Mouse (Mus musculus) heart, adult 8-10 months (tissue): ENCODE results near the gene Rab6b. TPM values are rescaled to one million over a fixed set of nuclear protein-coding genes. Genes with fewer than 3 reads are reported as not detected.
"Not testable (repeated sequence)": the region's sequence is repeated elsewhere in the genome, so short reads cannot be mapped to it uniquely, and the experiment has no call there.

Source experiments
- DNase-seq: peaks from one replicate; pipeline ENCODE4 v3.0.0; 2022; ENCODE audit warnings: low spot score
- total RNA-seq, 4 experiments: library from RNA; stranded (reverse); gene quantifications; 2 replicates each; pipeline ENCODE4 v1.2.4; 2022

Gene Rab6b
- total RNA-seq, 4 experiments from 2014 or later, result 1.3 to 2.7 (median 2.1) TPM

DNA sequence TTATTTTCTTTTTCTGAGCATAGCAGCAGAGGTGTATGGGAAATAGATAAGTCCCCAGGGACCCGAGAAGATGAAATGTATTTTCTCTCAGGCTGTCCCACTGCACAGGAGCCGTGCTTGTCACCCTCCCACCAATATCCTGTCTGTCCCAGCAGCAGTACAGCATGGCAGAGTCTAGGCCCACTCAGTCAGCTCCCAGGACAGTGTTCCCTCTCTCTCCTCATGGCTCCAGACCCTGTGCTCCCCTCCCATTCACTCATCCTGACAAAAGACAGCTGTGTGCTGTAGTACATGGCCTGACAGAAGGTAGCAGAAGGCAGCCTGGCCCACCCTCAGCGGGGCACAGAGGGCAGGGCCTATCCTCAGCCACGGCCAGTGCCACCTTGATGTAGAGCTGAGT lies 32.3 kb downstream of the Rab6b start:
- no peak for DNase-seq

DNA sequence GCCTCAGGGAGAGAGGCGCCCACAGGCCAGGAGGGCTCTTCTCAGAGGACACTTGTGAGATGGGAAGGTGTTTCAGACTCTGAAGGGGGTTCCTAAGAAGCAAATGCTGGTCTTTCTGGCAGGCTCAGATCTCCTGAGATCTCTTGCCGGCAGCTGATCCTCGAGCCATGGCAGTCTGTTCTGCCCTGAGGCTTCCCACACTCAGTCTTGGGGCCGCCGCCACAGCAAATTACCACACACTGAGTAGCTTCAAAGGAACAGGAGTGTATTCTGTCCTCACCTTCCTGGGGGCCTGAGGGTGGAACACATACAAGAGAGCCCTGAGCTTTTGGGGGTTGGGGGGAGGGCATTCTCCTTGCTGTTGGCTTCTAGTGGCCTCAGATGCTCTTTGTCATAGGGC lies 33.8 kb downstream of the Rab6b start:
- DNase-seq, result no peak

DNA sequence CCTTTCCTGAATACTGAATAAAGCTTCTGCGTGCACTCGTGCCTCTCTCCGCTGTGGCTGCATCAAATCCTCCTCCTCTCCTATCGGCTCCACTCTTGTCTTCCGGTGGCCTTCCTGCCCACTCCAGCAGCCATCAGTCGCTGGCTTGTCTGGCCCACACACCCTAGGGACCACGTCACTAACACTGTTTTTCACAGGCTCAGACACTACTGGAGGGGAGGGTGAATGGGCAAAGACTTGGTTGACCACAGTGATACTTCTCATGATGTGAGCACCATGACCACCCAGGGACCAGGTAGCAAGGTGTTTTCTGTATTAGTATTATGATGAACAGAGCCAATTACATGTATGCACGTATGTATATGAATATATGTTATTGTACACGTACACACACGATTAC lies 34.7 kb downstream of the Rab6b start:
- no peak for DNase-seq

DNA sequence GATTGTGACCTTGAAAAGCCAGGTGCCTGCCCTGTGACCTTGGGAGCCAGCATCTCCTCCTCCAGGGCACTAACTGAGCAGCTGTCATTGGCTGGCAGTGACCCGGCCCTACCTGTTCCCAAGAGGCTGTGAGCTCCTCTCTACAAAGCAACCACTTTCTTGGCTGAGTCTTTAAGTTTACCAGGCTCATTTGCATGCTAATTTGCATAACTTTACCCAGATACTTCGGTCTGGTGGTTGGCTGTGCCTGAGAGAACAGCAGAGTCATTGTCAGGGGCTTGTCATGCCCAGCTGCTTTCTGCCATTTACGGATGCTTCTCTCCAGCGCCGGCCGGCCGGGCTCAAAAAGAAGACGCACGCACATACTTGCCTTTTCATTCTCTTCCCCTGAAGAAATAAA lies 35.1 kb downstream of the Rab6b start:
- DNase-seq, result no peak

DNA sequence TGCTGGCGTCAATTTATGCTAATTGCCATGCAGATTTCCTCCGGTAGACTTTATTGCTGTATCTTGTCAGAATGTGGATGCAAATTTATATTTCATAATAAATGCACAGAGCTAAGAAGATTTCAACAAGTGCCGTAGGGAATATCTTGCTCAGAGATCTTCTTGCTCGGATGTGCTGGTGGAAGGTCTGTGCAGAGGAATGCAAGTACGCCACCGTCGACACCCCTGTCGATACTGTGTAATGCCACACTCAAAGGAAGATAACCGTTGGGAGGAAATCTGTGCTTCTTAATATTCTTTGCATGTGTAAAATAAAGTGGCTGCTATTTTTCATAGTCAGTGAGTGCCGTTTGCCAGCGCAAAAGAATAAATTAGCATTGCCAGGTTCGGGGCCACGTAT lies 35.5 kb downstream of the Rab6b start:
- DNase-seq, result no peak

DNA sequence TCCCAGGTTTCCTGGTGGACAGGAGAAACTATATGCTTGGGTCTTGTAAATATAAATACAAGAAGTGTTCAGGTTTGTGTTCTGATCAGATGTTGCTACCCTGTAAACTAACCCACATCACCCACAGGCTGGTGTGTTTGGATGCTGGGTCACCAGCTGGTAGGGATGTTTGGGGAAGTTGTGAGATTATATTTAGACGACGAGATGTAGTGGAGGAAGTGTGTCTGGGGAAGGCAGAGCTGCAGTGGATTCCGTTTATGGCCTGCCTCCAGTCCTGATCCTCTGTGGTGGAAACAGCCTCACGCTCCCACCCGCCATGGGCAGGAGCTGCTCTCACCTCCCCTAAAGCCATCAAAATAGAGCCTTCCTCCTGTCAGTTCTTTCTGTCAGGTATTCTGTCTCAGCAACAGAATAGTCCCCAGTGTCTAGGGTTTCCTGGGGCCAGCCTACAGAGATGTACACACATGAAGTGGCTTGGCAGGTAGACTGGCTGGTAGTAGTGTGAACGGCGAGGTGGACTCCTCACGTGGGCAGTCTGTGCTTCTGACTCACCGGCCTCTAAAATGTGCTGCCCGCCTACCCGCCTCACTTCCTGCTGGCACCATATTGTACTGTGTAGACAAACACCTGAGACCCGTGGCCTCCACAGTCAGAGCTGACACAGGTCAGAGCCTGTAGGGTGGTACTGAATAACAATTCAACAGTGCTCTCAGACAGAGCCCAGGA lies 37.6 kb downstream of the Rab6b start:
- no peak for DNase-seq

DNA sequence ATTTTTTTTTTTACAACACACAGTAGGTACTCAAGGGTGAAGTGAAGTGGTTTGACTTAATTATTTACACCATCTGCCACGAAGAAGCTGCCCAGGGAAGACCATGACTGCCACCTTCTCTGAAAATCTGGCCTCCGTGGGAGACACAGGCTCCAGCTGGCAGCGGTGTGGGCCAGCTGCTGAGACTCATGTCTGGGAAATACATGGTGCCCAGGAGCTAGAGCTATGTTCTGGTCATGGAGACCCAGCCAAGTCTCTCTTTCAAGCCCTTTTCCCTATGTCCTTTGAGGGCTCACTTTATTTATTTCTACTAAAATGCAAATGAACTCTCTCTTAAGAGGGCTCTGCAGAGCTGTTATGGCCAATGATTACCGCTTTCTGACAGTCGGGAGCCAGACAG lies 41.7 kb downstream of the Rab6b start:
- no peak for DNase-seq

DNA sequence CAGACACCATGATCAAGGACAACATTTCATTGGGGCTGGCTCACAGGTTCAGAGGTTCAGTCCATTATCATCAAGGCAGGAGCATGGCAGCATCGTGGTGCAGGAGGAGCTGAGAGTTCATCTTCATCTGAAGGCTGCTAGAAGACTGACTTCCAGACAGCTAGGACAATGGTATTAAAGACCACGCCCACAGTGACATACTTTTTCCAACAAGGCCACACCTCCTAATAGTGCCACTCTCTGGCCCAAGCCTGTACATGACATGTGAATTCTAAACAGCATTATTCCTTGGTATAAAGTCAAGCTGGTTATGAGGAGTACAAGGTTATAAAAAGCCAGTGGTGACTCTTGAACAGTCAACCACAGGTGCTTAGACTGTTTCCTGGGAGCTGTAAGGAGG lies 43.0 kb downstream of the Rab6b start:
- DNase-seq, result no peak

DNA sequence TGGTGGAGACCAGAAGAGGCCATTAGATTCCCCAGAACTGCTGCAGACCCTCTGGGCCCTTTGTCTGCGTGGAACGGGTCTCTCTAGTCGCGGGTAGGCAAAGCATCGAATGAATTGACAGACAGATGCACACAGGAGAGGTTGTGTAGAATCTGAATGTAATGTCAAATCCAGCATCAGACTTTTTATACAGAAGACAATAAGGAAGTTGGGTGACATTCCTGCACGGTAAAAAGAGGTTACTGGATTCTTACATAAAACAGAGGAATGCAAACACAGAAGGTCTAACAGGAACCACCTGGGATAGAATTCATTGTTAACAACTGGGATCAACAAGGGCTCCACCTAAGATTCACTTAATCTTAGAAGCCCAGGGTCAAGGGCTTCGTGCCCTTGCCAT lies 43.6 kb downstream of the Rab6b start:
- not testable (repeated sequence) for DNase-seq

DNA sequence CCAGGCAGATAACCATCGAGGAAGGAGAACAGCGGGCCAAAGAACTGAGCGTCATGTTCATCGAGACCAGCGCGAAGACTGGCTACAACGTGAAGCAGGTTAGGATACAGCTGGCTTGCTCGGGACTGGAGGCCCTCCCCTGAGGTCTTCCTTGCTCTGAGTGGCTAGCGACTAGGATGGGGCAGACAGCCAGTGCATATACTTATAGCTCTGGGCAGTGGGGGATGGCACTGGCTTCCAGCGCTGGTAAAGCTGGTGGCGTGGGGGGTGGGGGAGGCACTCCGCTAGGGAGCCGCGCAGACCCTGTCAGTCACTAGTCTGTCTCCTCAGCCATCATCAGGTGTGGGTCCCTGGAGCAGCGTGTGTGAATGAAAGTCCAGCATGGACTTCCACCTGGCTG lies 52.2 kb downstream of the Rab6b start:
- no peak for DNase-seq

DNA sequence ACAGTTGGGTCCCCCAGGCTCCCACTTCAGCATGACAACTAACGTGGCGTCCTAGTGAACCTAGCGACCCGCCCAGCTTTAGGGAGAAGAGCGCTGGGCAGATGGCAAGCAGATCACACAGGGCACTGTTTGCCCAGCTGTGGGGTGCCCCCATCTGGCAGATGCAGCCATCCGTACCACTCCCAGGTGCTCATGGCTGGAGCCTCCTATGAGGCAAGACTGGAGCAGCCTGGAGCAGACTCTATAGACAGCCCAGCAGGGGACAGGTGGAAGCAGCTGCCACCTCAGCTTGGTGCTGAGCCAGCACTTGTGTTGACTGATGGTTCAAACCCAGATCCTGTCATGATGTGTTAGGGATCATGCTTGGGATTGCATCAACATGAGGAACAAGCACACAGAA lies 56.5 kb downstream of the Rab6b start:
- no peak for DNase-seq

DNA sequence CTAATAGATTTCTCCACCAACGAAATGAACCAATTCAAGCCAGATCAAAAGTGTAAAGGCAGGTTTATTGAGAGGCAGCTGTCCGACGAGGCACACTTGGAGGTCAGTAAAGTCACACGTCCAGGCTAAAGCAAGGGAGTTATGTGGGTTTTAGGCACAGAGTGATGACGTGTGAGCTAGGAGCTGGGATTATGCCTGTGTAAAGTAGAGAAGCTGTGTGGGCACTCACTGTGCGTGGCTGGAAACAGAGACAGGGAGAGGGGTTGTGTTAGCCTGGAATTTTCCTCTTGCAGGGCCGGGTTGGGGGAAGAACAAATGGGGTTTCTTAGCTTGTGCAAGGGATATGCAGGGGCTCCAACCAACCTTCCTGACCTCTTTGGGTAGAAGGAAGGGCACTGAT lies 57.2 kb downstream of the Rab6b start:
- DNase-seq, result no peak

DNA sequence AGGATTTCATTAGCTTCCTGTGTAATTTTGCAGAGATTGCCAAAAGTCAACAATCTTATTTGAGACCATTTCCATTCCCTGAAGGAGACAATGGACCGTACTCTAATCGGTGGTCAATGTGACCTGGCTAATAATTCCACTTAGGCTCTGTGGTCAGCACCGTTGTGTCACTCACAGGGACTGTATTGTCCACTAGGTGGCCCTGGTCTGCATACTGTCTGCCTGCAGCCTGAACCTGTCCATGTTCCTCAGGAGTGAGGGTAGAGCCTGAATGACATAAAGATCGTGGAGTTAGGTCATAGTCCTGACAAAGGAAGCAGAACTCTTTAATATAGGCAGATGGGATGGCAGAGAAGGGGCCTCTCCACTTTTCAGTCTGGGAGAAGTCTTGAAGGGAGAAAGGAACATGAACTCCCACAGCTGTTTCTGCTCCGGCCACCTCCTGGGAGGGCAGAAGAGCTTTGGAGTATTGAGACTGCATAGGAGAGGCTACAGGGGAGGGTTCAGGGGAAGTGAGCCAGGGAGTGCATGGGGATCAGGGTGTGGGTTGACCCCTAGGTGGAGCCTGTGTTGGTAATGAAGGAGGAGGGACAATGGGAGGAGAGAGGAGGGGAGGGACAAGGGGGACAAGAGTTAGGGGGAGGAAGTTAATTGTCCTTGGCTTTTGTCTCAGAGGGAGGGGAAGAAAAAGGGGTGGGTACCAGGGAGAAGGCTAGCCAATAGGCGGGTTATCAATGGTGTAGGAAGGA lies 63.4 kb downstream of the Rab6b start:
- no peak for DNase-seq

DNA sequence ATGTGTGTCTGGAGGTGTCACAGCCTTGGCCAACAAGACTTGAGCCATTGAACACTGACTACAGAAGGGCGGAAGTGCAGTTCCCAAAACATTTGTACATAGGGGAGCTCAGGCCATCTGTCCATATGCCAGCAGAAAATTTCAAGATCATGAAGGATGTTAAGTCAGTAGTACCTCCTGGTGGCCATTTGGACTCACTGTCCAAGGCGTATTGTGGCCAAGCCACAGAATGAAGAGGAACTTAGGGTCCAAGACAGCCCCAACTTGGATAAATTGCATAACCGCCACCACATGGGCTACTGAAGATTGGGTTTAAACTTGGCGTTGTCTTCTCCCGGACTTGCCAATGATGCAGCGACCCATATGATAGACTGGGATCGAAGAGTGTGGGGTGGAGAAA lies 64.1 kb downstream of the Rab6b start:
- DNase-seq, result no peak

DNA sequence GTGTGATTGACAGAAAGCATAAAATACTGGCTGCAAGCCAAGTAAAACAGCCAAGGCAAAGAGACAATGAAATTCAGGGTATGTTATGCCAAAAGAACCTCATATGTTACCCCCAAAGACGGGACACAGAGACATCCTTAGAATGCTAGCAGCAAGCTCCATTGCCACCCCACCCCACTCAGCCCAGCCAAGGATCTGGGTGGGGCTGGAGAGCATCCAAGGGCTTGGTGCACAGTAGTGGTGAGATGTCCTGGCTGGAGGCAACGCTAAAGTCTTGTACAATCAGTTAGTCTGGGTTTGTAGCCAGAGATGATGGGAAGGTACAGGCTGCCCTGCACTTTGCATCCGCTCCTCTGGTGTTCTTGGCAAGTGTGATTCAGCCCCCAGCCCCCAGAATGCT lies 68.7 kb downstream of the Rab6b start:
- DNase-seq, result peak; percentile 48

DNA sequence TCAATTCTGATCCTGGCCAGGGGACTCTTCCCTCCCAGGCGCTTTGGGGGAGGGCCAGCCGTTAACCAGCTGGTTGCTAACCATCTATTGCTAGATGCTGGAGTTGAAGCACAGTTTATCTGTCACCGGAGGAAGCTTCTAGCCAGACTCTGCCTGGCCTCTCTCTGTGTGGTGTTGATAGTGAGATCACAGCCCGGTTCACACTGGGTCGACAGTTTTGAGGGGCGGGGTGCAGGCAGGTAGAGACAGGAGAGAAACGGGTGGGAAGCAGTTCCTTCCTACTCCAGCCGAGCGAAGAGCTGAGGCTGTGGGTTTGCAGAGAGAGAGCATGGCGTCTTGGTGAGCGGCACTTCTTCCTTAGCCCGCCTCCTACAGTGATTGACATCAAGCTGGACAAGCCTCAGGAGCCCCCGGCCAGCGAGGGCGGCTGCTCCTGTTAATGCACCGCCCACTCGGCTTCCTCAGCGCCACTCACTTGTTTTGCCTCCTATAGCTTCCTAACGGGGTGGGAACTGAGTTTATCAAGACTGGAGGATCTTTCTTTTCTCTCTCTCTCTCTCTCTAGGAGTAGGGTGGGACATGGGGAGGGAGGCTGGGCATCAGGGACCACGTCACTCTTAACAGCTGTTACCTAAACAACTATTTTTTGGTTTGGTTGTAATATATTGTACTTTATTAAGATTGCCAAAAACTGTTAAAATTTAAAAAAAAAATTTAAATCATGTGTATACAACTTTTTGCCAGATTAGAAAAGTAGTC lies 69.4 kb downstream of the Rab6b start:
- DNase-seq, result peak; percentile 53

DNA sequence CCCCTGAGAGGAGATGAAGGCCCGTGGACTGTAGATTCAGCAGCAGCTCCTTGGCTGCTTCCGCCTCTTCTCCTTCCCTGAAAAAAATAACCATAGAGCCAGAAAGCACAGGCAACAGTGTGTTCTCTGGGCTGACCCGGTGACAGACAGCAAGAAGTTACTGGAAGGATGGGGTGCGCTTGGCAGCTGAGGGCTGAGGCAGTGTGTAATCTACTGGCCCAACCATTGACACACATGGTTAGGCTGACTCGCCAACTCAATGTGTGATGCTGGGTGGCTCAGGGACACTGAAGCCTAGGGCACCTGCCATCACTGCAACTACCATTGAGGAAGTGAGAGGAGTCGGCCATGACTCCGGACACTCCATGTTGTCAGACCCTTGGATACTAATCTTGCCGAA lies 70.3 kb downstream of the Rab6b start:
- no peak for DNase-seq

DNA sequence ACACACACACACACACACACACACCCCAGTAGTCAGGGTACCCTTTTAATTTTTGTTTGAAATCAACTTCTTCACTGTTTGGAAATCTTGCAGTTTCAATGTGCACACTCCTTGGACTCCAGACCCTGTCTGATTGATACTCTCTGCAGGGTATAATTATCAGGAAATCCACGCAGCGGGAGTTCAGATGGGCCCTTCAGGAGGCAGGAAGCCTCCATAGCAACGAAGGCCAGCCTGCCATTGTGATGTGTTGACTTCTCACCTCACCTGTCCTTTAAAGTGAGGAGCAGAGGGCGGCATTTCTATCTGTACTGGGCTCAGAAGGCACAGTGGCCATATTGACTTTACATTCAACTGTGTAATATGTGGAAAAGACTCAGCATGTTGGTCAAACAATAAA lies 73.3 kb downstream of the Rab6b start:
- DNase-seq, result no peak

DNA sequence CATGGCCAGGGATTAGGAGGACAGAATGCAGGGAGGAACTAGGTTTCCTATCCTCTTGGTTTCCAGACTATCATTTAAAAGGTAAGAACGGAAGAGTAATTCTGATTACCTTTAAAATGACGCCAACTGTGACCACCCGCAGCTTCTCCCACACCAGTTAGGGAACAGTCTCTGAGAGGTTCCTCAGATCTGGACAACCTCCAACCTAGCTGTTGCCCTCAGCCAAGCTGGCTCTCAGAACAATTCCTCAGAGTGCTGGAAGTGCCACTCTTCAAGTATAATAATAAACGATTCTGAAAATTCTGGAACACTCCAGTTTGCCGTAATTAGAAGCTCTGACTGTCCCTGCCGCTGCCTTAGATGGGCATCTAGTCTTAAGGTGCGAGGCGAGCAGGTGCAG lies 74.4 kb downstream of the Rab6b start:
- DNase-seq, result no peak

DNA sequence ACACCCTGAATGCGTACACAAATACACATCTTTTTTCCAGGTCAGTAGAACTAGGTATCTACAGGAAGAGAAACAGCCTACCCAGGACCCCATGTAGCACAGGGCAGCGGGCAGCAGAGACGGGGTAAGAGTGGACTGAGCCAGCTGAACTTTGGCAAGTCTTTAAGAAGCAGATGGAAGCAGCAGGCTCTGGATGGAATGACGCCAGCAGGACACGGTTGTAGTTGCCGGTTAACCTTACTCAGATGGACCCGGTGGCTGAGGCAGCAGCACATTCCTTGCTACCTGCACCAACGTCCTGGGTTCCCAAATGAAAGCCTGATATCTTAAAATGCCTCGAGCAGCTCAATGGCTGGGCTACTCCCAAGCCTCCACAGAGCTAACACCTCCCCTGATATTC lies 75.2 kb downstream of the Rab6b start:
- no peak for DNase-seq

DNA sequence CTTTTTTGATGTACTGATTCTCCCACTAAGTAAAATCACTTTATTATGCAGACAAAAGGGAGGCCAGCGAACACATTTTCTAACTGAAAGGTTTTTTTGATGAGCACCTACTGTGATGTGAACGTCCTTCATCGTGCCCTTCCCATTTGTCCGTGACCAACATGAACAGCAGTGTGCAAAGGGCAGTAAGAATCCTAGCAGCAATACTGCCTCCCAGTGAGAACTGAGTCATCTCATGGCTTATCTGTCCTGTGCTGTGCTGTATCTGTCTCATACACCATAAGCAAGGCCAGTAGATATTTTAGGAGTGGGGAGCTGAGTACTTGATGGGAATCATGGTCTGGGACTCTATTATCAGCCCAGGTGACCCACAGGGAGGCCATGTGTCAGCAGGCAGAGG lies 76.8 kb downstream of the Rab6b start:
- DNase-seq, result no peak

DNA sequence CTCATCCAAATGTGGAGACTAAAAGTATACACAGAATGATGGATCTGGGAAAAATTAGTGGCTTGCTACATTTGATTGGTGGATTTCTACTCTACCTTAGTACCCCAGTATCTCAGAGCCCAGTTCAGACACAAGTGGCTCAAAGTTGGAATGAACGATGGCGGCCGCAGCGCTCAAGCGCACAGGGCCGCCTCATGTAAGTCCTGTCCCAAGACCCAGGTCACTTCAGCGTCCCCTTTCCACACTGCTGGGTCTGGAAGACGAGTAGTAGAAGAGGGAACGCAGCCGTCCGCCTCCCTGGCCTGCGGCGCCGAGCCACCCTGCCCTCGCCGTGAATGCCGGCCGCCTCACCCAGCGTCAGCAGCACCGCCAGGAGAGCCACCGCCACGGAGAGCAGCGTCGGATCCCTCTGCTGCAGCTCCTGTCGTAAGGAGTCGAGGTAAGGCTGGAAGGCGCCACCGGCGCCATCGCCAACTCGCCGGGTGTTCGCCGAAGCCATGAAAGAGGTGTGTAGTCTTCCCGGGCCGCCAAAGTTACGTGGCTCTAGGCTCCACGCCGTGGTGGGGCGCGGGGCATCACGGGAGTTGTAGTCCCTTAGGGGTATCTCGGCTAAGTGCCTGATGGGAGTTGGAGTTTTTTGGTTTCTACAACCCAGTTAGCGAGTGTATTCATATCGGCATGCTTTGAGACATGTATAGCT lies 90.1 kb downstream of the Rab6b start, which contains the start of gene Srprb:
Gene Srprb, minus strand, starts transcription at position 577 of the 700 bp plus-strand sequence.
- DNase-seq, result peak; percentile 94
